Mouse (Mus musculus) cerebellum, adult 8-10 months (tissue): ENCODE results near the gene 9330159F19Rik.
A peak's percentile ranks its signal among the peaks of the same experiment; 100 is the strongest.

Source experiments
- DNase-seq: peaks from one replicate; pipeline ENCODE4 v3.0.0; 2022

The 9330159F19Rik gene

GRCm38 (mm10) chr10:29211453-29211852 is at the start of gene 9330159F19Rik:
9330159F19Rik (plus strand) TSS chr10:29211606.
- DNase-seq: no peak

- DNase-seq: no peak
Measured at GRCm38 (mm10) chr10:29161664-29162063, 49.7 kb upstream of the 9330159F19Rik start.

GRCm38 (mm10) chr10:29173778-29174177 is 37.6 kb upstream of the 9330159F19Rik start:
- DNase-seq: no peak

DNA sequence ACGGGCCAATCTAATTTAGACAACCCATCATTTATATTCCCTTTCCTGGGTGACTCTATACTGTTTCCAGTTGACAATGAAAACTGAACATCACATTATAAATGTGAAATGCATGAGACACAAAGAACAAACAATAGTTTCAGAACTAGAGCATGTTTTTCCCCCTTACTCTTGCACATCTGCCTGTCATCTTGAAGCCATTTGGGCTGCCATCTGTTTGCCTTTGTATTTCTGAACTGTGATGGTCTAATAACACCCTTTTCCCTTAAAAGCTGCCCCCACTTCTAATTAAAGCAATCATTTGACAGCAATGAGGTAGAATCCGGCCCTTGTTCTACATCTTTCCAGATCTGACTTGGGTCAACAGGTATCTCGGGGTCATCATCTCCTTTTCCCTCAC is 35.8 kb upstream of the 9330159F19Rik start:
- no peak for DNase-seq

DNA sequence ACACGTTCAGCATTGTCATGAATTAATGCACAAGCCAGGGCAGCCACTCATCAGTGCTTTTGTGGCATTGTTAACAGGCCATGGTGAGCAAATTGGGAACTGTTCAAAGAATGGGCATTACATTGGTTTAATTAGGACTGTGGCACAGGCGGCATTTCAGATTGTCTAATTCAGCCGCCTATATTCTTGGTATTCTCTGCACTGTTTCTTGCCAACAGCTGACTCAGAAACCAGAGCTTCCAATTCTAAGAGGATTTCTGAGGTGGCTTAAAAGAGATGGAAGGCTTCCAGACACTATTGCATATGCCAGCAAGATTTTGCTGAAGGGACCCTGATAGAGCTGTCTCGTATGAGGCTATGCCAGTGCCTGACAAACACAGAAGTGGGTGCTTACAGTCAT is 34.5 kb upstream of the 9330159F19Rik start:
- DNase-seq: no peak

DNA sequence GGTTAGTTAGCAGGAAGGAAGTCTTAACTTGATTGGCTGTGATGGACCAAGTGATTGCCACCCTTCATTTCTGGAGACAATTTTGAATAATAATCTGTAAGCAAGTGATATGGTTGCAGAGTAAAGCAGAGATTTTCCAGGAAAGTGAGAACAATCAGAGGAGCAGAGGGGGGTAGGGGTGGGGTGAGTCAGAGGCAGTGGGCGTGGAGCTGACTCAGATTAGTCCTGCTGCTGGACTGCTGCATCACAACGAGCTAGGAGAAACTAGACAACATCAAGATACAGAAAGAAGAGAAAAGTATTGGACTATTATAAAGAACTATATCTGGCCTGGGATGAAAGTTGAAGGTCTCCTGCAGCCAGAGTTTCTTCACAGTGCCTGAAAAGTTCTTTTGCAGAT is 33.4 kb upstream of the 9330159F19Rik start:
- no peak for DNase-seq

GRCm38 (mm10) chr10:29180210-29180609 is 31.2 kb upstream of the 9330159F19Rik start:
- DNase-seq: no peak

GRCm38 (mm10) chr10:29181046-29181445 is 30.4 kb upstream of the 9330159F19Rik start:
- no peak for DNase-seq

- no peak for DNase-seq
Measured at GRCm38 (mm10) chr10:29193769-29194168, 17.6 kb upstream of the 9330159F19Rik start.

GRCm38 (mm10) chr10:29196811-29197210 is 14.6 kb upstream of the 9330159F19Rik start:
- no peak for DNase-seq

- DNase-seq: no peak
Measured at GRCm38 (mm10) chr10:29198642-29199041, 12.8 kb upstream of the 9330159F19Rik start, which contains the start of gene Gm49353. Gm49353 (plus strand) TSS chr10:29198954.

- DNase-seq: no peak
Measured at GRCm38 (mm10) chr10:29199835-29200234, 11.6 kb upstream of the 9330159F19Rik start.

GRCm38 (mm10) chr10:29200609-29201008 is 10.8 kb upstream of the 9330159F19Rik start:
- no peak for DNase-seq

DNA sequence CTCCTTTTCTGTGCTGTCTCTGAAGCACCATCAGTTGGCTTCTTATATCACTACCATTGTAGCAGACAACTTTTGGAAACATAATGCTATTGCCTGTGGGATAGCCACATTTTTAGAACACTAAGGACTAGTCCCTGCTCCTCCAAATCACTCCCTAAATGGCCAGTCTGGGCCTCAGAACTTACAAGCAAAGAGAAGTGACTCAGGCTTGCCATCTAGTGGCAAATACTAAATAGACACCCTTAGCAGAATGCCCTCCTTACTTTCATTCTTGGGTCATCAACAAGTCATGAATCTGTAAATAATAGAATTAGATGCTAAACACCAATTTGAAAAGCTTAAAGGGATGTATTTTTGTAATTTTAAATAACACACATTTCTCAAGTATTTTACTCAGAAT is 4.7 kb upstream of the 9330159F19Rik start:
- DNase-seq: peak; percentile 52

GRCm38 (mm10) chr10:29208735-29209134 is 2.7 kb upstream of the 9330159F19Rik start:
- no peak for DNase-seq

GRCm38 (mm10) chr10:29213534-29214100 is 2.2 kb downstream of the 9330159F19Rik start:
- DNase-seq: no peak

DNA sequence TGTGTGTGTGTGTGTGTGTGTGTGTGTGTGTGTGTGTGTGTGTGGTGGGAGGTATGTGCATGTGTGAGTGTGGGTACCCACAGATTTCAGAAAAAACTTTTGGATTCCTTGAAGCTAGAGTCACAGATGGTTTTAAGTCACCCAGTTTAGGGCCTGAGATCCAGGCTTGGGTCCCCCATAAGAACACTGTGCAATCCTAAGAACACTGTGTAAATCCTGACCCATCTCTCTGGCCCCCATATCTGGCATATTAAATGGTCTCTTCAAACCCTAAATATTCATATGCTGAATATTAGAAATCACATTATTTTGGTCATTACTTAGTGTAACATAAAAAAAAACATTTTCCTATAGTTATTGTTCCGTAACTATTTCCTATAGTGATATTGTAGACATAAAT is 5.6 kb downstream of the 9330159F19Rik start:
- DNase-seq: no peak

DNA sequence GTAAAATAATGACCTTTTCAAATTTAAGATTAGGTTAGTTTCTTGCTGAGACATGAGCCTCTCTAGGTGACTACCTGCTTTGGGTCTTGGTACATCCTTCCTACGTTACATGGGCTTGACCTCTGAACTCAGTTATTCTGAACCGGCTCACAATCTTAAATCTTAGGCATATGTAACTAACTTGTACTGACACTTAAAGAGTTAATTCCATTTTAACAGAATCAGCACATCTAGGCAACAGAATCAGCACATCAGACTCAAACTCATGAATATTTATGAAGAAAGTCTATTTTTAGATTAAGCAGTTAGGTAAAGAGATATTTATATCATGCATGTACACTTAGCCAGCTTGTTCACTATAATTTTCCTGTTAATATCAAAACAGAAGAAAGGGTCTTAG is 6.0 kb downstream of the 9330159F19Rik start:
- no peak for DNase-seq

- no peak for DNase-seq
Measured at GRCm38 (mm10) chr10:29225329-29225728, 13.9 kb downstream of the 9330159F19Rik start.

DNA sequence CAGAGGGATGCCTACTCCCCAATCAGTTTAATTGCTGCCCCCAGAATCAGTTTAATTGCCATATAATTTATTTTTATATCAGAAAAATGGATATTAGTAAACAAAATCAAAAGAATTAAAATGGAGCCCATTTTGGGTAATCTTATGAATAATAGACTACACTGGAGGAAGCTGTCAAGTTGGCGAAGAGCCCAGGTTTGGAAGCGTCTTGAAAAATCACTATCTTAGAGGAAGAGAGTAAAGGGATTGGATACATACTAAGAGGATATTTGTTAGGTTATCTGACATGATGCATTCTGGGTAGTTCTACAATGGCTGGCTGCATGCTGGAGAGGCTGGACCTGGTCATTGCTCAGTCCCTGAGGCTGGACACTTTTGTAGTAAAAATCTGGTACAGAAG is 19.8 kb downstream of the 9330159F19Rik start:
- DNase-seq: no peak
